Mouse (Mus musculus): ENCODE data around the gene Zfp36l1. TPM values are rescaled to one million over a fixed set of nuclear protein-coding genes. Genes with fewer than 3 reads are reported as not detected.

The Zfp36l1 gene
- polyA plus RNA-seq, 1 experiment from 2014 or later, result 164 TPM

- Histone ChIP-seq H3K9me3 (ENCODE audit: control insufficient read depth, low read length) (no peaks in the 10 kb centered on the region), H3K27me3 (ENCODE audit: control insufficient read depth, insufficient read depth, low read length) (no peaks in the 10 kb centered on the region), H3K36me3 (ENCODE audit: control insufficient read depth, insufficient read depth, low read length) (no peaks in the 10 kb centered on the region), H3K4me2 (ENCODE audit: low read depth, low read length, severe bottlenecking) (no peak overlapping the region), H3K4me3 (ENCODE audit: low read depth, low read length) (no peak overlapping the region), H3K9ac (ENCODE audit: low read length) (no peak overlapping the region), H3K27ac (ENCODE audit: low read depth, low read length) (no peak overlapping the region), H3K4me1 (replicated peaks; ENCODE audit: control insufficient read depth, insufficient read depth, low read length) (peaks cover 21% of the 10 kb centered on the region)
- 90% methylated on average over 8 of the region's 8 CpGs for WGBS
- no peak for DNase-seq (ENCODE audit: low spot score)
- no peak for ATAC-seq (replicated peaks; ENCODE audit: low FRiP score)
Observed at GRCm38 (mm10) chr12:80135173-80135572, 22.4 kb upstream of the Zfp36l1 start.

GRCm38 (mm10) chr12:80133011-80133545, 20.3 kb upstream of the Zfp36l1 start:
- WGBS, result 39% methylated on average over 9 of the region's 9 CpGs
- H3K4me2 ChIP-seq (ENCODE audit: low read depth, low read length, severe bottlenecking), result peak overlapping the region; percentile 54; the same call in 1 of the 2 replicates
- no peaks in the 10 kb centered on the region for H3K36me3 ChIP-seq (ENCODE audit: control insufficient read depth, insufficient read depth, low read length)
- no peak overlapping the region for H3K9ac ChIP-seq (ENCODE audit: low read length)
- H3K27ac ChIP-seq (ENCODE audit: low read depth, low read length), result 0 out of 2 replicates have a peak overlapping the region, but pooled peaks have one; percentile 5
- H3K27me3 ChIP-seq (ENCODE audit: control insufficient read depth, insufficient read depth, low read length), result no peaks in the 10 kb centered on the region
- no peaks in the 10 kb centered on the region for H3K9me3 ChIP-seq (ENCODE audit: control insufficient read depth, low read length)
- no peak for DNase-seq (ENCODE audit: low spot score)
- no peak overlapping the region for H3K4me3 ChIP-seq (ENCODE audit: low read depth, low read length)
- peaks cover 21% of the 10 kb centered on the region for H3K4me1 ChIP-seq (replicated peaks; ENCODE audit: control insufficient read depth, insufficient read depth, low read length)
- peak; percentile 34 for ATAC-seq (replicated peaks; ENCODE audit: low FRiP score)

- ATAC-seq (replicated peaks; ENCODE audit: low FRiP score) (peak; percentile 85), DNase-seq (ENCODE audit: low spot score) (peak; percentile 94)
- peak overlapping the region; percentile 39 for H3K4me3 ChIP-seq (ENCODE audit: low read depth, low read length)
- peak overlapping the region; percentile 77 for H3K9ac ChIP-seq (ENCODE audit: low read length)
- H3K27me3 ChIP-seq (ENCODE audit: control insufficient read depth, insufficient read depth, low read length), result no peaks in the 10 kb centered on the region
- peak overlapping the region; percentile 54 for H3K4me2 ChIP-seq (ENCODE audit: low read depth, low read length, severe bottlenecking)
- WGBS, result under 1% methylated on average over 66 of the region's 66 CpGs
- H3K9me3 ChIP-seq (ENCODE audit: control insufficient read depth, low read length), result no peaks in the 10 kb centered on the region
- no peaks in the 10 kb centered on the region for H3K36me3 ChIP-seq (ENCODE audit: control insufficient read depth, insufficient read depth, low read length)
- peaks cover 21% of the 10 kb centered on the region for H3K4me1 ChIP-seq (replicated peaks; ENCODE audit: control insufficient read depth, insufficient read depth, low read length)
- peak overlapping the region; percentile 83 for H3K27ac ChIP-seq (ENCODE audit: low read depth, low read length)
Observed at GRCm38 (mm10) chr12:80132250-80133003, 19.6 kb upstream of the Zfp36l1 start.

- Histone ChIP-seq H3K9ac (ENCODE audit: low read length) (peak overlapping the region; percentile 77), H3K4me3 (ENCODE audit: low read depth, low read length) (peak overlapping the region; percentile 39), H3K4me2 (ENCODE audit: low read depth, low read length, severe bottlenecking) (peak overlapping the region; percentile 54), H3K27ac (ENCODE audit: low read depth, low read length) (peak overlapping the region; percentile 83), H3K4me1 (replicated peaks; ENCODE audit: control insufficient read depth, insufficient read depth, low read length) (peaks cover 21% of the 10 kb centered on the region), H3K27me3 (ENCODE audit: control insufficient read depth, insufficient read depth, low read length) (no peaks in the 10 kb centered on the region), H3K36me3 (ENCODE audit: control insufficient read depth, insufficient read depth, low read length) (no peaks in the 10 kb centered on the region), H3K9me3 (ENCODE audit: control insufficient read depth, low read length) (no peaks in the 10 kb centered on the region)
- WGBS, result 60% methylated on average over 17 of the region's 17 CpGs
- ATAC-seq (replicated peaks; ENCODE audit: low FRiP score), result no peak
- peak; percentile 63 for DNase-seq (ENCODE audit: low spot score)
Observed at GRCm38 (mm10) chr12:80131359-80132249, 18.8 kb upstream of the Zfp36l1 start.

GRCm38 (mm10) chr12:80130558-80131358, 17.9 kb upstream of the Zfp36l1 start:
- peak overlapping the region; percentile 83 for H3K27ac ChIP-seq (ENCODE audit: low read depth, low read length)
- WGBS, result 8% methylated on average over 5 of the region's 6 CpGs
- no peak overlapping the region for H3K4me3 ChIP-seq (ENCODE audit: low read depth, low read length)
- no peaks in the 10 kb centered on the region for H3K9me3 ChIP-seq (ENCODE audit: control insufficient read depth, low read length)
- H3K4me1 ChIP-seq (replicated peaks; ENCODE audit: control insufficient read depth, insufficient read depth, low read length), result peaks cover 21% of the 10 kb centered on the region
- DNase-seq (ENCODE audit: low spot score) (peak; percentile 80), ATAC-seq (replicated peaks; ENCODE audit: low FRiP score) (peak; percentile 63)
- H3K27me3 ChIP-seq (ENCODE audit: control insufficient read depth, insufficient read depth, low read length), result no peaks in the 10 kb centered on the region
- no peaks in the 10 kb centered on the region for H3K36me3 ChIP-seq (ENCODE audit: control insufficient read depth, insufficient read depth, low read length)
- H3K4me2 ChIP-seq (ENCODE audit: low read depth, low read length, severe bottlenecking), result peak overlapping the region; percentile 28; the same call in 1 of the 2 replicates
- peak overlapping the region; percentile 41 for H3K9ac ChIP-seq (ENCODE audit: low read length)

GRCm38 (mm10) chr12:80129531-80129930, 16.7 kb upstream of the Zfp36l1 start:
- Histone ChIP-seq H3K4me2 (ENCODE audit: low read depth, low read length, severe bottlenecking) (no peak overlapping the region), H3K4me1 (replicated peaks; ENCODE audit: control insufficient read depth, insufficient read depth, low read length) (peaks cover 21% of the 10 kb centered on the region), H3K27ac (ENCODE audit: low read depth, low read length) (no peak overlapping the region), H3K9ac (ENCODE audit: low read length) (no peak overlapping the region), H3K27me3 (ENCODE audit: control insufficient read depth, insufficient read depth, low read length) (no peaks in the 10 kb centered on the region), H3K9me3 (ENCODE audit: control insufficient read depth, low read length) (no peaks in the 10 kb centered on the region), H3K36me3 (ENCODE audit: control insufficient read depth, insufficient read depth, low read length) (no peaks in the 10 kb centered on the region), H3K4me3 (ENCODE audit: low read depth, low read length) (no peak overlapping the region)
- DNase-seq (ENCODE audit: low spot score), result peak; percentile 51
- no peak for ATAC-seq (replicated peaks; ENCODE audit: low FRiP score)
- 98% methylated on average over 8 of the region's 8 CpGs for WGBS

GRCm38 (mm10) chr12:80127191-80127762, 14.5 kb upstream of the Zfp36l1 start:
- no peaks in the 10 kb centered on the region for H3K27me3 ChIP-seq (ENCODE audit: control insufficient read depth, insufficient read depth, low read length)
- ATAC-seq (replicated peaks; ENCODE audit: low FRiP score) (no peak), DNase-seq (ENCODE audit: low spot score) (peak; percentile 41)
- WGBS, result 92% methylated on average over 5 of the region's 5 CpGs
- H3K4me2 ChIP-seq (ENCODE audit: low read depth, low read length, severe bottlenecking), result no peak overlapping the region
- H3K27ac ChIP-seq (ENCODE audit: low read depth, low read length), result no peak overlapping the region
- H3K4me1 ChIP-seq (replicated peaks; ENCODE audit: control insufficient read depth, insufficient read depth, low read length), result peaks cover 19% of the 10 kb centered on the region
- no peak overlapping the region for H3K4me3 ChIP-seq (ENCODE audit: low read depth, low read length)
- no peaks in the 10 kb centered on the region for H3K36me3 ChIP-seq (ENCODE audit: control insufficient read depth, insufficient read depth, low read length)
- H3K9ac ChIP-seq (ENCODE audit: low read length), result no peak overlapping the region
- H3K9me3 ChIP-seq (ENCODE audit: control insufficient read depth, low read length), result no peaks in the 10 kb centered on the region

Measured in forebrain, embryonic 11.5 days (tissue).